In genomic region chr2:96316531-96316930, GRCm38 (mm10) we compare ENCODE assay signal across 17 mouse cellular contexts. TPM values are rescaled to one million over a fixed set of nuclear protein-coding genes. Genes with fewer than 3 reads are reported as not detected.
DNase-seq lines count a peak whose midpoint lies in the region; ATAC-seq and TF ChIP-seq lines count a peak whose summit lies in the region.
"Had no signal": no experiment of that assay in that cellular context is flagged by ENCODE, and none has a peak within 500 bp of the region (broad histone marks: within the 10 kb centered on the region; RNA-seq: fewer than 3 reads in every experiment).

No protein-coding gene starts in this region.

- H3K4me2 ChIP-seq in forebrain, postnatal 0 days (ENCODE audit: low read depth): no peak overlapping the region
- H3K4me2 ChIP-seq in forebrain, embryonic 15.5 days (replicated peaks): no peak overlapping the region

- TF ChIP-seq CTCF in forebrain, postnatal 0 days (IDR thresholded peaks at IDR 0.05; ENCODE audit: low read depth): peak; percentile 60
- peak; percentile 79 for TF ChIP-seq CTCF in layer of hippocampus, adult 2 months (conservative IDR thresholded peaks at IDR 0.05)
- TF ChIP-seq CTCF in brain, embryonic 14.5 days (IDR thresholded peaks at IDR 0.05; ENCODE audit: borderline replicate concordance, extremely low read depth, insufficient read depth, insufficient read length): peak; percentile 47; the same call in 1 of the 2 replicates

- H3K27ac ChIP-seq in forebrain, postnatal 0 days (ENCODE audit: low read depth, low read length): no peak overlapping the region
- H3K27ac ChIP-seq in forebrain, embryonic 15.5 days (replicated peaks): no peak overlapping the region
- no peak overlapping the region for H3K27ac ChIP-seq in layer of hippocampus, adult 2 months
- H3K27ac ChIP-seq: embryonic facial prominence, embryonic 13.5 days; forebrain, embryonic 10.5 days; intestine, embryonic 15.5 days; macrophage had no signal

- H3K36me3 ChIP-seq in forebrain, postnatal 0 days (ENCODE audit: insufficient read depth): no peaks in the 10 kb centered on the region
- no peaks in the 10 kb centered on the region for H3K36me3 ChIP-seq in forebrain, embryonic 15.5 days
- H3K36me3 ChIP-seq: embryonic facial prominence, embryonic 13.5 days; forebrain, embryonic 10.5 days; intestine, embryonic 15.5 days had no signal

- TF ChIP-seq POLR2A in brain, embryonic 14.5 days (IDR thresholded peaks at IDR 0.05; ENCODE audit: borderline replicate concordance, extremely low read depth, insufficient read depth, insufficient read length, poor library complexity, severe bottlenecking): no peak

- DNase-seq in forebrain, postnatal 0 days: peak; percentile 30
- DNase-seq in layer of hippocampus, adult 2 months (ENCODE audit: low spot score in 2 of 2): no peak
- no peak for DNase-seq in layer of hippocampus, postnatal 10 days (ENCODE audit: low spot score in 2 of 2)
- peak; percentile 2 for DNase-seq in Muller cell, postnatal 12 days (ENCODE audit: inconsistent ontology term)
- peak; percentile 45 for DNase-seq in brain, embryonic 14.5 days (ENCODE audit: low read depth)
- DNase-seq in frontal cortex, postnatal 14 days (ENCODE audit: low spot score in 2 of 2): no peak
- DNase-seq: adrenal gland, adult 2 months; heart, postnatal 36 days; liver, postnatal 0 days; thymus, postnatal 14 days had no signal

- H3K27me3 ChIP-seq in forebrain, postnatal 0 days (ENCODE audit: insufficient read depth, low read length): no peaks in the 10 kb centered on the region
- H3K27me3 ChIP-seq in forebrain, embryonic 15.5 days: no peaks in the 10 kb centered on the region
- H3K27me3 ChIP-seq: CH12.LX; intestine, embryonic 15.5 days had no signal

- ATAC-seq in forebrain, postnatal 0 days: no peak
- no peak for ATAC-seq in forebrain, embryonic 15.5 days (replicated peaks)
- ATAC-seq: intestine, embryonic 15.5 days; liver, postnatal 0 days had no signal

- no peaks in the 10 kb centered on the region for H3K4me1 ChIP-seq in forebrain, postnatal 0 days (ENCODE audit: insufficient read depth)
- peaks cover 18% of the 10 kb centered on the region for H3K4me1 ChIP-seq in forebrain, embryonic 15.5 days
- H3K4me1 ChIP-seq: intestine, embryonic 15.5 days had no signal

- no peak overlapping the region for H3K4me3 ChIP-seq in forebrain, postnatal 0 days (ENCODE audit: low read depth, low read length)
- no peak overlapping the region for H3K4me3 ChIP-seq in forebrain, embryonic 15.5 days
- no peak overlapping the region for H3K4me3 ChIP-seq in layer of hippocampus, adult 2 months
- H3K4me3 ChIP-seq: embryonic facial prominence, embryonic 13.5 days; intestine, embryonic 15.5 days had no signal

- no peaks in the 10 kb centered on the region for H3K9me3 ChIP-seq in forebrain, postnatal 0 days (ENCODE audit: low read length)
- H3K9me3 ChIP-seq in forebrain, embryonic 15.5 days: no peaks in the 10 kb centered on the region
- H3K9me3 ChIP-seq: embryonic facial prominence, embryonic 13.5 days; forebrain, embryonic 10.5 days; intestine, embryonic 15.5 days had no signal

- H3K9ac ChIP-seq in forebrain, postnatal 0 days: no peak overlapping the region
- no peak overlapping the region for H3K9ac ChIP-seq in forebrain, embryonic 15.5 days (replicated peaks)
- H3K9ac ChIP-seq: intestine, embryonic 15.5 days; liver, postnatal 0 days had no signal

- 32% methylated on average over 1 of the region's 1 CpGs for WGBS in forebrain, postnatal 0 days
- 30% methylated on average over 1 of the region's 1 CpGs for WGBS in forebrain, embryonic 15.5 days

RNA-seq across cellular contexts. Expression of gene Lrrc4c, which starts 1.4 kb away (rescaled TPM):
- total RNA-seq in forebrain, postnatal 0 days (2014; rRNA removed): 60.7 and 67.6 TPM in 2 replicates
- polyA plus RNA-seq in forebrain, postnatal 0 days (2015; fragmentation: Nextera tagmentation; extraction: Ambion mirVana): 32.0 and 39.9 TPM in 2 replicates
- polyA plus RNA-seq in forebrain, embryonic 15.5 days (2015; fragmentation: Nextera tagmentation; extraction: Ambion mirVana): 20.9 and 24.3 TPM in 2 replicates
- 10 to 100 TPM; 66.9 to 68.3 TPM for total RNA-seq in layer of hippocampus, adult 2 months (2021)
- 10 to 100 TPM; 69.3 to 75.9 TPM for total RNA-seq in layer of hippocampus, postnatal 10 days (2021)
- 8.8 and 17.7 TPM in 2 replicates for polyA plus RNA-seq in brain, embryonic 14.5 days (2012; rRNA removed)
- total RNA-seq: CH12.LX; monocyte, adult 5-6 weeks had no signal
- polyA plus RNA-seq: macrophage had no signal

Comparison
In these comparisons a context has a peak if more than half of its experiments do, and no peak if none do; other contexts are left out.
1. DNase-seq: peak in forebrain, postnatal 0 days (single experiment), Muller cell, postnatal 12 days (single experiment) and brain, embryonic 14.5 days (single experiment); none in layer of hippocampus, adult 2 months (0 of 2), layer of hippocampus, postnatal 10 days (0 of 2) and frontal cortex, postnatal 14 days (0 of 2).
2. Peak in every context shown above with its lines, with median percentiles within 50 percentile points of each other: CTCF ChIP-seq.